ENCODE assay signal across 8 mouse cellular contexts in the genomic region with DNA sequence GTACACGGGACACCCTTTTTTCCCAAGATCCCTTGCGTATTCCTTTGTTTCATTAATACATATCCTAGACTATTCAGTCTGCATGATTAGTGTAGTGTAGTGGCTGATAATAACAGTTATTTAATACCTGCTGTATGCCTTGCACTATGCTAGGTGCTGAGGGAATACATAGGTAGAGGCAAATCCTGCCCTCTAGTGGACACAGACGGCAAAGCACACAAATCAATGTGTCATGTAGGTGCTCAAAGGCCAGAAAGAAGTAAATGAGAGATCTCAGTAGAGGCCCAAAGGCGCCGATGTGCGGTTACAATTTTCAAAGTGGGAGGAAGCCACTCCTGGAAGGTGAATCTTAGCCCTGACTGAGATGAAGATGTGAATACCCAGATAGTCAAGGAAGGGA. TPM values are rescaled to one million over a fixed set of nuclear protein-coding genes. Genes with fewer than 3 reads are reported as not detected.
A peak's percentile ranks its signal among the peaks of the same experiment; 100 is the strongest.
DNase-seq lines count a peak whose midpoint lies in the region; ATAC-seq and TF ChIP-seq lines count a peak whose summit lies in the region.

No protein-coding gene starts in this region.

- no peaks in the 10 kb centered on the region for H3K36me3 ChIP-seq in kidney, postnatal 0 days (ENCODE audit: insufficient read depth, low read length)
- H3K36me3 ChIP-seq in splenic B cell, adult 2 months (ENCODE audit: control insufficient read depth, insufficient read depth, low read length, poor library complexity, severe bottlenecking): no peaks in the 10 kb centered on the region

- peak; percentile 83 for TF ChIP-seq CTCF in kidney, postnatal 0 days (IDR thresholded peaks at IDR 0.05; ENCODE audit: low read depth)

- no peak overlapping the region for H3K4me2 ChIP-seq in kidney, postnatal 0 days (ENCODE audit: low read length)

- ATAC-seq in kidney, postnatal 0 days (replicated peaks; ENCODE audit: low FRiP score, low read depth): no peak; the same call in 1 of the 2 replicates

- WGBS in kidney, postnatal 0 days: 65% methylated on average over 6 of the region's 6 CpGs

- H3K9me3 ChIP-seq in kidney, postnatal 0 days (replicated peaks; ENCODE audit: low read length): no peaks in the 10 kb centered on the region

- H3K27ac ChIP-seq in kidney, postnatal 0 days: no peak overlapping the region

- H3K4me3 ChIP-seq in kidney, postnatal 0 days (replicated peaks; ENCODE audit: low read depth, low read length): no peak overlapping the region

- DNase-seq in cerebellum, adult 18-20 months: peak; percentile 31 to 51
- DNase-seq in cerebellum, adult 11 months: no peak
- DNase-seq in testis, postnatal 10 days (ENCODE audit: low spot score): peak; percentile 60
- DNase-seq in testis, postnatal 14 days (ENCODE audit: low spot score): no peak
- peak; percentile 63 for DNase-seq in embryo, embryonic 11 days
- DNase-seq in kidney, postnatal 0 days (ENCODE audit: low spot score): peak; percentile 49
- peak; percentile 60 for DNase-seq in lung, postnatal 25 days (ENCODE audit: low spot score)
- peak; percentile 77 for DNase-seq in splenic B cell, adult 2 months (ENCODE audit: low read depth, low spot score)

- no peaks in the 10 kb centered on the region for H3K4me1 ChIP-seq in kidney, postnatal 0 days (replicated peaks; ENCODE audit: insufficient read depth, low read length)

- H3K9ac ChIP-seq in kidney, postnatal 0 days (ENCODE audit: low read depth, low read length): no peak overlapping the region

- no peaks in the 10 kb centered on the region for H3K27me3 ChIP-seq in kidney, postnatal 0 days (ENCODE audit: insufficient read depth, low read length)
- no peaks in the 10 kb centered on the region for H3K27me3 ChIP-seq in splenic B cell, adult 2 months (ENCODE audit: control insufficient read depth, insufficient read depth, low read length, poor library complexity, severe bottlenecking)

RNA-seq across cellular contexts. Expression of a gene that starts 34.3 kb away (rescaled TPM):
- 4.8 and 6.5 TPM in 2 replicates for polyA plus RNA-seq in kidney, postnatal 0 days (2015; fragmentation: Nextera tagmentation; extraction: Ambion mirVana)

RNA-seq across cellular contexts. Expression of a gene that starts 39.2 kb away (rescaled TPM):
- 83.5 and 85.1 TPM in 2 replicates for polyA plus RNA-seq in kidney, postnatal 0 days (2015; fragmentation: Nextera tagmentation; extraction: Ambion mirVana)

Comparison
In these comparisons a context has a peak if more than half of its experiments do, and no peak if none do; other contexts are left out.
1. DNase-seq: peak in cerebellum, adult 18-20 months (2 of 2), testis, postnatal 10 days (single experiment), embryo, embryonic 11 days (single experiment), kidney, postnatal 0 days (single experiment), lung, postnatal 25 days (single experiment) and splenic B cell, adult 2 months (single experiment); none in cerebellum, adult 11 months (single experiment) and testis, postnatal 14 days (single experiment).